Mouse (Mus musculus): ENCODE measurements at regions not wholly inside any gene's neighbourhood (a gene's known extent, or its start where the extent isn't known, plus 50 kb on each side); places are given as distances from the start of the nearest gene placed in this dataset.
A peak's percentile ranks its signal among the peaks of the same experiment; 100 is the strongest.

DNA sequence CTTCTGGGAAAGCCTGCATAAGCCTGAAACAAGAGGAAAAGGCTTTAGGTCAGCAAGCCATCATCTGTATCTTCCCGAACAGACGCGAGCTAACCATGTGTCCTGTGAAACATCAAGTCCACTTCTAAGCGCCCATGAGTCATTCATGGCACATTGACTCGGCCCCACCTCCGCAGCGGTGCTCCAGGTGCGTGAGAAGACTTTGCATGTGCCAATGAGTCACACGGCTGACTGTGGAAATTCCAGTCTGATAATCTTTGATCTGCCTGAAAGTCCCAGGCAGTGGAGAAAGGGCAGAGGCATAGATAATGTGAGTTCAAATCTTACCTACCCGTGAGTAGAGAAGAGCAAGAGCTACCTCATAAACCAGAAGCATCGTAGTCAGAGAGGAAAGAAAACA, 137.8 kb downstream of the Pfkfb3 start:
- 74% methylated on average over 11 of the region's 11 CpGs for WGBS
- Histone ChIP-seq H3K9ac (no peak overlapping the region), H3K4me2 (replicated peaks) (no peak overlapping the region), H3K36me3 (no peaks in the 10 kb centered on the region), H3K27me3 (replicated peaks) (no peaks in the 10 kb centered on the region), H3K4me3 (replicated peaks) (no peak overlapping the region), H3K27ac (no peak overlapping the region), H3K4me1 (replicated peaks) (no peaks in the 10 kb centered on the region), H3K9me3 (no peaks in the 10 kb centered on the region)
- peak; percentile 69 for ATAC-seq

- no peak overlapping the region for H3K9ac ChIP-seq
- H3K9me3 ChIP-seq, result no peaks in the 10 kb centered on the region
- WGBS, result 91% methylated on average over 6 of the region's 6 CpGs
- no peak overlapping the region for H3K27ac ChIP-seq
- H3K4me2 ChIP-seq (replicated peaks), result no peak overlapping the region
- no peaks in the 10 kb centered on the region for H3K36me3 ChIP-seq
- ATAC-seq, result no peak
- H3K4me1 ChIP-seq (replicated peaks), result no peaks in the 10 kb centered on the region
- no peak overlapping the region for H3K4me3 ChIP-seq (replicated peaks)
- H3K27me3 ChIP-seq (replicated peaks), result no peaks in the 10 kb centered on the region
These were observed 141.4 kb downstream of the Pfkfb3 start for GRCm38 (mm10) chr2:11412521-11412920.

DNA sequence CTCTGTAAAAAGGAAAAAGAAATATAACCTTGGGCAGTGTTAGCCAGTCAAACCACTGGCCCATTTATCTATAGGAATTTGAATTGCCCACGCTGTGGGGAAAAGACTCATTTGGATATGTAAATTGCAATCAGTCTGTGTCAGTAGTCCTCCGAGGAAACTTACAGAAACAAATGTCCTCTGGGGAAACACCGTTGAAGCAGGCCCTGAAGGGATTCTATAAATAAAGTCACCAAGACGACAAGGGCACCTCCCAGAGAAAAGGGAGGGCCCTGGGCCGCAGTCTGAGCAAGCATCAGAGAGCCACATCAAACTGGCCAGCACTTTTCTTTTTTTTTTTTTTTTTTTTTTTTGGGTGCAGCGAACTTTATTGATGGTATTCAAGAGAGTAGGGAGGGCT, 145.4 kb downstream of the Pfkfb3 start:
- no peak overlapping the region for H3K9ac ChIP-seq
- no peaks in the 10 kb centered on the region for H3K9me3 ChIP-seq
- no peak for ATAC-seq
- no peak overlapping the region for H3K4me3 ChIP-seq (replicated peaks)
- WGBS, result 65% methylated on average over 5 of the region's 6 CpGs
- no peaks in the 10 kb centered on the region for H3K36me3 ChIP-seq
- H3K27ac ChIP-seq, result no peak overlapping the region
- H3K4me1 ChIP-seq (replicated peaks), result no peaks in the 10 kb centered on the region
- no peaks in the 10 kb centered on the region for H3K27me3 ChIP-seq (replicated peaks)
- no peak overlapping the region for H3K4me2 ChIP-seq (replicated peaks)

DNA sequence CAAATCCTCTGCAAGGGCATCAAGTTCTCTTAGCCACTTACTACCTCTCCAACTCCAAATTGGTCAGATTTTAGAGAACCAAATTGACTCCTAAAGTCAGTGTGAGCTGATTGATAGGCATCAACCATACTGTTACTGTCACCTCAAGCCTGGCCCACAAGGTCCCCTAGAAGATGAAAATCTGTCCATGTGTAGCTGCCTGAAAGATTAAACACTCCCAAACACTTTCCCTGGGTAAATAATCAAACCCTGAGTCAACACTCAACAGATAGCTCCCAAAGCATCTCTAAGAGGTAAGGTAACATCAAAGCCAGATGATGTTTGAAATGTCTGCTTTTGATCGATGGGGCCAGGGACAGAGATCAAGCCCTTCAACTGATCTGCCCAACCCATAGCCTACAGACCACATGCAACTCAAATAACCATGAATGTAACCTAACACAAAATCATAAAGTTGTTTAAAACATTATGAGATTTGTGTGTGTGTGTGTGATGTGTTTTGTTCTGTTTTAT, 147.7 kb downstream of the Pfkfb3 start:
- no peaks in the 10 kb centered on the region for H3K4me1 ChIP-seq (replicated peaks)
- no peak for ATAC-seq
- no peak overlapping the region for H3K27ac ChIP-seq
- 77% methylated on average over 1 of the region's 1 CpGs for WGBS
- H3K9me3 ChIP-seq, result no peaks in the 10 kb centered on the region
- H3K27me3 ChIP-seq (replicated peaks), result no peaks in the 10 kb centered on the region
- no peak overlapping the region for H3K4me2 ChIP-seq (replicated peaks)
- H3K9ac ChIP-seq, result no peak overlapping the region
- H3K36me3 ChIP-seq, result no peaks in the 10 kb centered on the region
- H3K4me3 ChIP-seq (replicated peaks), result no peak overlapping the region

GRCm38 (mm10) chr2:11402218-11402848, 151.5 kb downstream of the Pfkfb3 start:
- no peak overlapping the region for H3K9ac ChIP-seq
- no peaks in the 10 kb centered on the region for H3K36me3 ChIP-seq
- no peaks in the 10 kb centered on the region for H3K9me3 ChIP-seq
- WGBS, result 63% methylated on average over 10 of the region's 10 CpGs
- no peaks in the 10 kb centered on the region for H3K27me3 ChIP-seq (replicated peaks)
- H3K4me3 ChIP-seq (replicated peaks), result no peak overlapping the region
- peak; percentile 55 for ATAC-seq
- H3K27ac ChIP-seq, result 0 out of 2 replicates have a peak overlapping the region, but pooled peaks have one; percentile 4
- H3K4me2 ChIP-seq (replicated peaks), result no peak overlapping the region
- 0 out of 2 replicates have a peak, but pooled peaks cover 7% of the 10 kb centered on the region for H3K4me1 ChIP-seq (replicated peaks)

- peak; percentile 69 for ATAC-seq
- WGBS, result 74% methylated on average over 3 of the region's 3 CpGs
These were observed 154.5 kb downstream of the Pfkfb3 start for GRCm38 (mm10) chr2:11399411-11399810.

DNA sequence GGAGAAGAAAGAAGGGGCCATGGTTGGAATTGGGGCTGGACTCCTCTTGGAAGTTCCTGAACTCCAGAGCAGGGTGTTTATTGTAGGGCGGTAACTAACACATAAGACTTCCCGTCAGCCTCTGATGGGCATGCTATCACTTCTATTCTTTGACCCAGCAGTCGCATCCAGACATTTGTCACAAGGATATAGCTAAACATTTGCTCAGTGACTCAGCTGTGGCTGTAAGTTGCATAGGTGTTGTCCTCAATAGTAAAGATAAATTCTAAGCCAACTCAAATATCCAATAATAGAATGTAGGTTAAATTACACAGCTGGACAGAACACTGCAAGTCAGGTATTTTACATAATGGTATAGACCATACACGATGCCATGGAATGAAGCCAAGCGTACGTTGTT, 154.9 kb downstream of the Pfkfb3 start:
- no peaks in the 10 kb centered on the region for H3K9me3 ChIP-seq
- no peaks in the 10 kb centered on the region for H3K36me3 ChIP-seq
- 53% methylated on average over 6 of the region's 6 CpGs for WGBS

More at GRCm38 (mm10) chr2:11399411-11399810, 154.5 kb downstream of the Pfkfb3 start:
- Histone ChIP-seq H3K9ac (no peak overlapping the region), H3K36me3 (no peaks in the 10 kb centered on the region), H3K27ac (no peak overlapping the region), H3K4me1 (replicated peaks) (0 out of 2 replicates have a peak, but pooled peaks cover 7% of the 10 kb centered on the region), H3K27me3 (replicated peaks) (no peaks in the 10 kb centered on the region), H3K4me2 (replicated peaks) (no peak overlapping the region), H3K4me3 (replicated peaks) (no peak overlapping the region), H3K9me3 (no peaks in the 10 kb centered on the region)

GRCm38 (mm10) chr2:11398391-11398790, 155.5 kb downstream of the Pfkfb3 start:
- Histone ChIP-seq H3K9ac (no peak overlapping the region), H3K36me3 (no peaks in the 10 kb centered on the region), H3K4me2 (replicated peaks) (no peak overlapping the region), H3K4me1 (replicated peaks) (0 out of 2 replicates have a peak, but pooled peaks cover 7% of the 10 kb centered on the region), H3K27me3 (replicated peaks) (no peaks in the 10 kb centered on the region), H3K27ac (peak overlapping the region; percentile 44; the same call in 1 of the 2 replicates), H3K9me3 (no peaks in the 10 kb centered on the region), H3K4me3 (replicated peaks) (no peak overlapping the region)
- ATAC-seq, result no peak; the same call in 1 of the 2 replicates
- whole genome bisulfite sequencing, result 51% methylated on average over 6 of the region's 6 CpGs

More for the DNA sequence above, 154.9 kb downstream of the Pfkfb3 start:
- peak; percentile 65 for ATAC-seq
- Histone ChIP-seq H3K4me3 (replicated peaks) (no peak overlapping the region), H3K9ac (no peak overlapping the region), H3K4me1 (replicated peaks) (0 out of 2 replicates have a peak, but pooled peaks cover 7% of the 10 kb centered on the region), H3K4me2 (replicated peaks) (no peak overlapping the region), H3K27me3 (replicated peaks) (no peaks in the 10 kb centered on the region), H3K27ac (peak overlapping the region; percentile 44; the same call in 1 of the 2 replicates)

DNA sequence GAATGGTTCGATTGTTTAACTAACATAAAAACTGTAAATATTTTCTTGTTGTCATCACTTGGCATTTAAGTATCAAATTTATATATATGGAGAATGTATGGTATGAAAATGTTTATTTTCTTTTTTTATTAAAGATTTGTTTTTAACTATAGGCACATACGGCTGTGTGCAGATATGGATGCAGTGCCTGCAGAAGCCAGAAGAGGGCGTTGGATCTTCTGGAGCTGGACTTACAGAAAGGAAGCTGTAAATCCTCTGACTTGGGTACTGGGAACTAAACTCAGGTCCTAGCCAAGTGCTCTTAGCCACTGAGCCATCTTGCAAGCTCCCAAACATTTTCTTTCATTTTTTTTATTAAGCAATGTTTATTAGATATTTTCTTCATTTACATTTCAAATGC, 157.0 kb downstream of the Pfkfb3 start:
- ATAC-seq, result no peak
- WGBS, result 91% methylated on average over 3 of the region's 3 CpGs

DNA sequence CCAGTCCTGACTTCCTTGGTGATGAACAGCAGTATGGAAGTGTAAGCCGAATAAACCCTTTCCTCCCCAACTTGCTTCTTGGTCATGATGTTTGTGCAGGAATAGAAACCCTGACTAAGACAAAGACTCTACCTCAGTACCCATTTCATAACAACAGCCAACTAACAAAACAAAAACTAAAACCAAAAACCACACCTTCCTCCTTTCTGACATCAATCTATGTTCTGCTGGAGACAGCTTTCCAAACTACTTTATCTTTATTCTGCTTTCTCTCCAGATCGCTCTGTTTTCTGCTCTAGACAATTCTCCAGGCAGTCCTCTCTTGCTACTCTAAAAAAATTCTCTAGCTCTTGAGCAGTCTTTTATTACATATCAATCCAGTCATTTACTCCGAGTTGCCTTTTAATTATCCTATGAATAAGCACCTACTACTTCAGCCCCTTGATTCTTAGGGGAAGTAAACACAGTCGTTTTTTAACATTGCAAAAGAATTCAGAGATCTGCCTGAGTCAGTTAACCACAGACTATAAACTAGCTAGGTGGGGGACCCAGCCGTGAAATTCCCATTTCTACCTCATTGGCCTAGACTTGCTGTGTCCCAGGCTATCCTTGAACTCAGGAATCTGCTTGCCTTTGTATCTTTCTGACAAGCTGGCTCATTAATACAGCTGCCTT, 159.1 kb downstream of the Pfkfb3 start:
- no peak for ATAC-seq
- Histone ChIP-seq H3K4me1 (replicated peaks) (0 out of 2 replicates have a peak, but pooled peaks cover 7% of the 10 kb centered on the region), H3K9ac (no peak overlapping the region), H3K4me3 (replicated peaks) (no peak overlapping the region), H3K27me3 (replicated peaks) (no peaks in the 10 kb centered on the region), H3K36me3 (no peaks in the 10 kb centered on the region), H3K9me3 (no peaks in the 10 kb centered on the region), H3K27ac (no peak overlapping the region), H3K4me2 (replicated peaks) (no peak overlapping the region)
- WGBS, result 63% methylated on average over 4 of the region's 5 CpGs

More for the DNA sequence above, 157.0 kb downstream of the Pfkfb3 start:
- Histone ChIP-seq H3K9me3 (no peaks in the 10 kb centered on the region), H3K4me2 (replicated peaks) (no peak overlapping the region), H3K4me1 (replicated peaks) (0 out of 2 replicates have a peak, but pooled peaks cover 7% of the 10 kb centered on the region), H3K4me3 (replicated peaks) (no peak overlapping the region), H3K9ac (no peak overlapping the region), H3K36me3 (no peaks in the 10 kb centered on the region), H3K27me3 (replicated peaks) (no peaks in the 10 kb centered on the region), H3K27ac (no peak overlapping the region)

DNA sequence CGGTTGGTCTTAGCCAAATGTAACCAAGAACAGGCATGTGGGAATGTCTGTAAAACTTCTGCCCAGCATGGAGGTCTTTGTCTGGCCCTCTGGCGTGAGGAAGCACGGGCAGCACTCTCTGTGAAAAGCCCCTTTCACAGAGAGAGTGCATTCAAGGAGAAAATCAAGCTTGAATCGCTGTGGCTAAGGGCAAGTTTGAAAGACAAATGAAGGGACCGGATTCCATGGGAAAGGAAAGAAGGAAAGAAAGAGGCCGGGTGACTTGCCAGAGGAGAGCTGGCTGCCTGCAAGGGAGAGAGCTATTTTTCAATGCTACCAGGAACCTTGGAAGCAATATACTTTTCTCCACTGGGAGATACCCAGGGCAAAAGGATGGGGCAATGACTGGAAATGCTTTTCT, 162.2 kb downstream of the Pfkfb3 start:
- 68% methylated on average over 6 of the region's 6 CpGs for WGBS
- no peak overlapping the region for H3K4me3 ChIP-seq (replicated peaks)
- H3K4me1 ChIP-seq (replicated peaks), result no peaks in the 10 kb centered on the region
- no peak for ATAC-seq
- no peaks in the 10 kb centered on the region for H3K36me3 ChIP-seq
- H3K4me2 ChIP-seq (replicated peaks), result no peak overlapping the region
- no peaks in the 10 kb centered on the region for H3K9me3 ChIP-seq
- no peaks in the 10 kb centered on the region for H3K27me3 ChIP-seq (replicated peaks)
- H3K9ac ChIP-seq, result no peak overlapping the region
- no peak overlapping the region for H3K27ac ChIP-seq

DNA sequence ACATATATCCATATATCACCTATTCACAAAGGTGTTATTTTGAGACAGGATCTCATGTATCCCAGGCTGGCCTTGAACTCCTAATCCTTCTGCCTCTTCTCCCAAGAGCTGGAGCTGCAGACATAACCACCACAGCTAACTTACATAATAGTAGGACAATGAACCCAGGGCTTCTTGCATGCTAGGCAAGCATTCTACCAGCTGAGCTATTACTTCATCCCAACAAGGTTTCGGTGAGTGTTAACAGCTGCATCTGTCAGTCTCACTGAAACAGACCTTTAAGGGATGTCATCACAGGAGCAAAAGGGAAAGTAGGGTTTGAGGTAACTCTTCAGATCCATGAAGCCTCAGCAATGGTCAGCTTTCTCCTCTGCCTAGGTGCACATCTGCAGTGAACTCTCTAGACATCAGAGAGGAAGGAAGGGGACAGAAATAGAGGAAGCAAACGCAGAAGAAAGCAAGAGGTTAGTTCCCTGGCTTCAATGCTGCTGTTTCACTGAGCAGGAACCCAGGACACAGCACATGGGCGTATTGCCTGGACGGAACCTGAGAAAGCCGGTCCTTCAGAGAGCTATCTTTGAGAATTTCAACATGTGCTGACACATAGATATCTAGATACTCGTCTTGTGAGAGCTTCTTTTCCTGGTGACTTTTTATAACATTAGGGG, 163.1 kb downstream of the Pfkfb3 start:
- ATAC-seq, result no peak
- WGBS, result 65% methylated on average over 6 of the region's 6 CpGs
- Histone ChIP-seq H3K4me3 (replicated peaks) (no peak overlapping the region), H3K9ac (no peak overlapping the region), H3K36me3 (no peaks in the 10 kb centered on the region), H3K27ac (no peak overlapping the region), H3K4me1 (replicated peaks) (no peaks in the 10 kb centered on the region), H3K27me3 (replicated peaks) (no peaks in the 10 kb centered on the region), H3K9me3 (no peaks in the 10 kb centered on the region), H3K4me2 (replicated peaks) (no peak overlapping the region)
